Mouse (Mus musculus) liver, adult 2 months (tissue): Measurements from ENCODE around the gene Mtmr2. TPM values are rescaled to one million over a fixed set of nuclear protein-coding genes. Genes with fewer than 3 reads are reported as not detected.

Source experiments
- DNase-seq: peaks from one replicate; pipeline ENCODE4 v3.0.0-alpha.2; 2011; ENCODE audit warnings: low read depth, low spot score; ENCODE audit errors: extremely low read depth
- H3K27ac ChIP-seq: fragments of 200-500 bp; replicated peaks from 2 replicates; pipeline ENCODE4 v1.5.1; 2012; ENCODE audit warnings: low read depth, mild to moderate bottlenecking, control low read depth, inconsistent platforms, low read length; ENCODE audit not compliant: insufficient read depth
- H3K27me3 ChIP-seq: fragments of 200-500 bp; 2 replicates; pipeline ENCODE4 v1.6.1; 2012; ENCODE audit warnings: mild to moderate bottlenecking, moderate library complexity, low read length, inconsistent platforms; ENCODE audit not compliant: control insufficient read depth, insufficient read depth
- H3K36me3 ChIP-seq: fragments of 200-500 bp; 2 replicates; pipeline ENCODE4 v1.6.1; 2012; ENCODE audit warnings: low read length, inconsistent platforms; ENCODE audit not compliant: control insufficient read depth, insufficient read depth
- H3K4me1 ChIP-seq: fragments of 200-500 bp; 2 replicates; pipeline ENCODE4 v1.6.1; 2011; ENCODE audit warnings: low read length; ENCODE audit not compliant: control insufficient read depth, insufficient read depth
- H3K4me3 ChIP-seq: fragments of 200-500 bp; 2 replicates; pipeline ENCODE4 v1.5.1; 2011; ENCODE audit warnings: low read depth, mild to moderate bottlenecking, control low read depth, low read length, moderate library complexity; ENCODE audit not compliant: insufficient read depth
- H3K79me2 ChIP-seq: fragments of 200-500 bp; 2 replicates; pipeline ENCODE4 v1.6.1; 2012; ENCODE audit warnings: inconsistent platforms, mild to moderate bottlenecking, low read length, moderate library complexity; ENCODE audit not compliant: control insufficient read depth, insufficient read depth
- H3K9ac ChIP-seq: fragments of 200-500 bp; 2 replicates; pipeline ENCODE4 v1.6.1; 2012; ENCODE audit warnings: low read depth, mild to moderate bottlenecking, control low read depth, inconsistent platforms, low read length
- CTCF ChIP-seq: fragments of 200-500 bp; IDR thresholded peaks from 2 replicates; pipeline ENCODE4 v1.5.1; 2011; ENCODE audit warnings: low read depth, low read length, control low read depth
- POLR2A ChIP-seq: fragments of 200-500 bp; IDR thresholded peaks from 2 replicates; pipeline ENCODE4 v1.6.1; 2011; ENCODE audit warnings: low read length, control low read depth; ENCODE audit not compliant: insufficient read depth; ENCODE audit errors: extremely low read depth
- WGBS: fragments of 180-500 bp; shearing (Covaris S2); methylation state at CpG from one replicate; pipeline ENCODE4 v1.1.7; 2018; 5-methylcytosine and 5-hydroxymethylcytosine counted together
- polyA plus RNA-seq: library from polyadenylated mRNA; depleted of rRNA; stranded (reverse); fragments of >200 nt; gene quantifications from 2 replicates; pipeline ENCODE4 v1.2.3, GENCODE M21; 2012; rRNA removed
- total RNA-seq: library from RNA; depleted of rRNA; stranded (reverse); fragments of >200 nt; gene quantifications from 2 replicates; pipeline ENCODE4 v1.2.3, GENCODE M21; 2014; rRNA removed

Mtmr2 gene
- total and polyA plus RNA-seq, 2 experiments: 27.9 to 33.0 TPM

GRCm38 (mm10) chr9:13828087-13828441 lies 79.9 kb downstream of the Mtmr2 start:
- Histone ChIP-seq H3K79me2 (no peaks in the 10 kb centered on the region; the same call in 1 of the 2 replicates), H3K4me3 (peak overlapping the region; percentile 93), H3K27ac (peak overlapping the region; percentile 68), H3K4me1 (peaks cover 1% of the 10 kb centered on the region; the same call in 1 of the 2 replicates), H3K9ac (peak overlapping the region; percentile 93), H3K36me3 (peaks cover 21% of the 10 kb centered on the region), H3K27me3 (no peaks in the 10 kb centered on the region)
- no peak for TF ChIP-seq CTCF
- TF ChIP-seq POLR2A: no peak
- 1% methylated on average over 23 of the region's 23 CpGs for WGBS
- peak; percentile 51 for DNase-seq

- Histone ChIP-seq H3K9ac (no peak overlapping the region), H3K4me3 (no peak overlapping the region), H3K79me2 (no peaks in the 10 kb centered on the region), H3K27me3 (no peaks in the 10 kb centered on the region), H3K4me1 (no peaks in the 10 kb centered on the region; the same call in 1 of the 2 replicates), H3K27ac (no peak overlapping the region), H3K36me3 (peaks cover 71% of the 10 kb centered on the region)
- no peak for TF ChIP-seq CTCF
- 74% methylated on average over 3 of the region's 3 CpGs for WGBS
- DNase-seq: peak; percentile 29
These were observed 87.0 kb downstream of the Mtmr2 start for GRCm38 (mm10) chr9:13835256-13835655.

GRCm38 (mm10) chr9:13836726-13837125 lies 88.5 kb downstream of the Mtmr2 start:
- Histone ChIP-seq H3K9ac (no peak overlapping the region), H3K79me2 (no peaks in the 10 kb centered on the region), H3K27me3 (no peaks in the 10 kb centered on the region), H3K4me3 (no peak overlapping the region), H3K36me3 (peaks cover 71% of the 10 kb centered on the region), H3K27ac (no peak overlapping the region), H3K4me1 (no peaks in the 10 kb centered on the region; the same call in 1 of the 2 replicates)
- WGBS: 79% methylated on average over 2 of the region's 2 CpGs
- no peak for TF ChIP-seq CTCF
- DNase-seq: no peak

GRCm38 (mm10) chr9:13847591-13847990 lies 99.4 kb downstream of the Mtmr2 start:
- H3K79me2 ChIP-seq: no peaks in the 10 kb centered on the region
- no peak overlapping the region for H3K4me3 ChIP-seq
- no peak for TF ChIP-seq CTCF
- no peak for TF ChIP-seq POLR2A
- DNase-seq: peak; percentile 33
- peaks cover 19% of the 10 kb centered on the region for H3K36me3 ChIP-seq
- H3K4me1 ChIP-seq: no peaks in the 10 kb centered on the region
- H3K27me3 ChIP-seq: no peaks in the 10 kb centered on the region
- WGBS: 66% methylated on average over 3 of the region's 3 CpGs
- no peak overlapping the region for H3K27ac ChIP-seq
- H3K9ac ChIP-seq: no peak overlapping the region

GRCm38 (mm10) chr9:13848481-13849480 lies 100.6 kb downstream of the Mtmr2 start:
- no peak for TF ChIP-seq POLR2A
- TF ChIP-seq CTCF: 0 out of 2 replicates have a peak, but pooled peaks have one; percentile 18
- WGBS: 94% methylated on average over 10 of the region's 10 CpGs
- Histone ChIP-seq H3K27ac (no peak overlapping the region), H3K79me2 (no peaks in the 10 kb centered on the region), H3K4me3 (no peak overlapping the region), H3K4me1 (no peaks in the 10 kb centered on the region), H3K27me3 (no peaks in the 10 kb centered on the region), H3K9ac (no peak overlapping the region), H3K36me3 (peaks cover 13% of the 10 kb centered on the region)
- no peak for DNase-seq

- Histone ChIP-seq H3K79me2 (no peaks in the 10 kb centered on the region), H3K9ac (no peak overlapping the region), H3K4me3 (no peak overlapping the region), H3K36me3 (no peaks in the 10 kb centered on the region), H3K27ac (no peak overlapping the region), H3K27me3 (no peaks in the 10 kb centered on the region), H3K4me1 (no peaks in the 10 kb centered on the region)
- DNase-seq: no peak
- 74% methylated on average over 3 of the region's 3 CpGs for WGBS
- no peak for TF ChIP-seq POLR2A
- no peak for TF ChIP-seq CTCF
These were observed 105.7 kb downstream of the Mtmr2 start for GRCm38 (mm10) chr9:13853876-13854275.

Other genes starting within 250 kb of the Mtmr2 start
- gene Cep57, start 78.7 kb downstream of the Mtmr2 start, total RNA-seq: 13.0 and 15.6 TPM in 2 replicates
- 3.3 and 3.5 TPM in 2 replicates for gene Cep57, start 78.7 kb downstream of the Mtmr2 start, polyA plus RNA-seq
- 7.8 and 9.9 TPM in 2 replicates for gene Fam76b, start 79.3 kb downstream of the Mtmr2 start, total RNA-seq
- gene Fam76b, start 79.3 kb downstream of the Mtmr2 start, polyA plus RNA-seq: 1.3 and 1.7 TPM in 2 replicates